Mouse (Mus musculus): ENCODE results near the gene Spef1. TPM values are rescaled to one million over a fixed set of nuclear protein-coding genes. Genes with fewer than 3 reads are reported as not detected.

Spef1 gene
- polyA plus RNA-seq, 1 experiment from 2014 or later = 0.98 TPM

- Histone ChIP-seq H3K79me2 (ENCODE audit: inconsistent target) (no peaks in the 10 kb centered on the region), H3K27ac (no peak overlapping the region), H3K36me3 (ENCODE audit: inconsistent target) (no peaks in the 10 kb centered on the region), H3K4me3 (ENCODE audit: inconsistent target) (no peak overlapping the region)
- WGBS (ENCODE audit: missing documents) = 96% methylated on average over 9 of the region's 9 CpGs
Observed at GRCm38 (mm10) chr2:131125157-131125963, 61.7 kb downstream of the Spef1 start.

GRCm38 (mm10) chr2:131124166-131124565 is 62.9 kb downstream of the Spef1 start:
- no peak overlapping the region for H3K27ac ChIP-seq
- H3K36me3 ChIP-seq (ENCODE audit: inconsistent target) = no peaks in the 10 kb centered on the region
- no peak overlapping the region for H3K4me3 ChIP-seq (ENCODE audit: inconsistent target)
- H3K79me2 ChIP-seq (ENCODE audit: inconsistent target) = no peaks in the 10 kb centered on the region
- WGBS (ENCODE audit: missing documents) = 16% methylated on average over 3 of the region's 3 CpGs

Other genes starting within 250 kb of the Spef1 start
- 1.2 to 7.8 TPM (median 2.4 TPM) in 3 replicates for gene Gfra4, start 144.2 kb downstream of the Spef1 start, polyA plus RNA-seq (2018)
- 5.1 to 26.4 TPM (median 5.5 TPM) in 3 replicates for gene Adam33, start 123.5 kb downstream of the Spef1 start, polyA plus RNA-seq (2018)
- gene Siglec1, start 100.5 kb downstream of the Spef1 start, polyA plus RNA-seq (2018) = 63.7 to 152 TPM (median 102 TPM) in 3 replicates
- gene Hspa12b, start 60.0 kb downstream of the Spef1 start, polyA plus RNA-seq (2018) = 0.06 to 0.17 TPM in 2 of 3 replicates, not detected in the other
- gene Gm11037, start 53.8 kb downstream of the Spef1 start, polyA plus RNA-seq (2018) = not detected in 3 replicates
- gene 1700037H04Rik, start 27.2 kb downstream of the Spef1 start, polyA plus RNA-seq (2018) = 29.5 to 50.1 TPM (median 49.5 TPM) in 3 replicates
- gene Cenpb, start 7.2 kb downstream of the Spef1 start, polyA plus RNA-seq (2018) = 97.8 to 113 TPM (median 108 TPM) in 3 replicates
- 8.9 to 17.1 TPM (median 9.4 TPM) in 3 replicates for gene Cdc25b, start 333 bp downstream of the Spef1 start, polyA plus RNA-seq (2018)
- gene Ap5s1, start 19.8 kb upstream of the Spef1 start, polyA plus RNA-seq (2018) = 16.5 to 31.5 TPM (median 17.0 TPM) in 3 replicates
- gene Mavs, start 46.8 kb upstream of the Spef1 start, polyA plus RNA-seq (2018) = 34.6 to 46.5 TPM (median 41.4 TPM) in 3 replicates
- gene Pank2, start 75.2 kb upstream of the Spef1 start, polyA plus RNA-seq (2018) = 23.9 to 28.9 TPM (median 26.8 TPM) in 3 replicates
- 1.9 to 2.8 TPM (median 2.8 TPM) in 3 replicates for gene Rnf24, start 165.6 kb upstream of the Spef1 start, polyA plus RNA-seq (2018)

Measured in macrophage (primary cell).